Mouse (Mus musculus) MEL (cell line): ENCODE data around the gene Dach2. TPM values are rescaled to one million over a fixed set of nuclear protein-coding genes. Genes with fewer than 3 reads are reported as not detected.
"Not testable (repeated sequence)": the region's sequence is repeated elsewhere in the genome, so short reads cannot be mapped to it uniquely, and the experiment has no call there.

ENCODE experiments used
- DNase-seq: peaks from one replicate; pipeline ENCODE4 v3.0.0; 2011; ENCODE audit warnings: low read depth, low spot score
- H3K27ac ChIP-seq: 2 replicates; pipeline ENCODE4 v1.5.1; 2012; ENCODE audit warnings: low read depth, mild to moderate bottlenecking, control low read depth, low read length, moderate library complexity; ENCODE audit not compliant: control insufficient read depth
- H3K27me3 ChIP-seq, 2 experiments: fragments of 150-350 bp in 1 of 2; sonication (generic) in 1 of 2; 2 replicates each; pipeline ENCODE4 v1.6.1; 2012; ENCODE audit warnings: low read length in 2 of 2, mild to moderate bottlenecking in 2 of 2, improper control_type of control experiment in 1 of 2, moderate library complexity in 1 of 2; ENCODE audit not compliant: insufficient read depth in 2 of 2, control insufficient read depth in 1 of 2
- H3K36me3 ChIP-seq, 2 experiments: 2 replicates each; pipeline ENCODE4 v1.6.1; 2012 to 2014; ENCODE audit warnings: low read length in 2 of 2, improper control_type of control experiment in 1 of 2, inconsistent platforms in 1 of 2, mild to moderate bottlenecking in 1 of 2; ENCODE audit not compliant: insufficient read depth in 2 of 2, control insufficient read depth in 1 of 2
- H3K4me1 ChIP-seq, 2 experiments: fragments of 150-350 bp in 1 of 2; sonication (generic) in 1 of 2; 2 replicates each; pipeline ENCODE4 v1.6.1; 2012; ENCODE audit warnings: low read length in 2 of 2, improper control_type of control experiment in 1 of 2, mild to moderate bottlenecking in 1 of 2; ENCODE audit not compliant: insufficient read depth in 2 of 2, control insufficient read depth in 1 of 2
- H3K4me3 ChIP-seq, 2 experiments: fragments of 150-350 bp in 1 of 2; sonication (generic) in 1 of 2; 2 replicates each; pipeline ENCODE4 v1.5.1; 2012; ENCODE audit warnings: low read depth in 2 of 2, low read length in 2 of 2, mild to moderate bottlenecking in 2 of 2, moderate library complexity in 2 of 2, control low read depth in 1 of 2, improper control_type of control experiment in 1 of 2; ENCODE audit not compliant: control insufficient read depth in 1 of 2, insufficient read depth in 1 of 2
- H3K79me2 ChIP-seq: 2 replicates; pipeline ENCODE4 v1.6.1; 2012; ENCODE audit warnings: mild to moderate bottlenecking, low read length, moderate library complexity; ENCODE audit not compliant: control insufficient read depth, poor library complexity, insufficient read depth
- H3K9ac ChIP-seq: 2 replicates; pipeline ENCODE4 v1.6.1; 2012; ENCODE audit warnings: low read depth, mild to moderate bottlenecking, control low read depth, low read length, moderate library complexity; ENCODE audit not compliant: control insufficient read depth, poor library complexity, severe bottlenecking
- H3K9me3 ChIP-seq: fragments of 150-350 bp; sonication (generic); replicated peaks from 2 replicates; pipeline ENCODE4 v1.6.1; 2012; ENCODE audit warnings: mild to moderate bottlenecking, low read length, improper control_type of control experiment, moderate library complexity; ENCODE audit not compliant: insufficient read depth
- MAFK ChIP-seq: IDR thresholded peaks from 2 replicates; pipeline ENCODE4 v1.6.1; 2011; ENCODE audit warnings: low read depth, mild to moderate bottlenecking, low read length, improper control_type of control experiment, borderline replicate concordance
- MAX ChIP-seq: IDR thresholded peaks from 2 replicates; pipeline ENCODE4 v1.6.1; 2011; ENCODE audit warnings: low read length, improper control_type of control experiment
- MEF2A ChIP-seq: IDR thresholded peaks from 2 replicates; pipeline ENCODE4 v1.6.1; 2014; ENCODE audit warnings: low read depth, mild to moderate bottlenecking, inconsistent platforms, low read length, improper control_type of control experiment; ENCODE audit not compliant: poor library complexity, insufficient replicate concordance, severe bottlenecking; ENCODE audit errors: extremely low read depth
- MXI1 ChIP-seq: IDR thresholded peaks from 2 replicates; pipeline ENCODE4 v1.6.1; 2011; ENCODE audit warnings: mild to moderate bottlenecking, low read depth, low read length, improper control_type of control experiment
- MYC ChIP-seq: IDR thresholded peaks from 2 replicates; pipeline ENCODE4 v1.6.1; 2011; ENCODE audit warnings: low read depth, mild to moderate bottlenecking, low read length, improper control_type of control experiment, moderate library complexity
- NELFE ChIP-seq: IDR thresholded peaks from 2 replicates; pipeline ENCODE4 v1.6.1; 2011; ENCODE audit warnings: low read depth, low read length, improper control_type of control experiment
- POLR2AphosphoS2 ChIP-seq: IDR thresholded peaks from 2 replicates; pipeline ENCODE4 v1.6.1; 2011; ENCODE audit warnings: low read length, improper control_type of control experiment
- SIN3A ChIP-seq: IDR thresholded peaks from 2 replicates; pipeline ENCODE4 v1.6.1; 2012; ENCODE audit warnings: low read length, improper control_type of control experiment, inconsistent platforms
- TBP ChIP-seq: IDR thresholded peaks from 2 replicates; pipeline ENCODE4 v1.8.0; 2011; ENCODE audit warnings: low read depth, low read length, improper control_type of control experiment
- TCF12 ChIP-seq: IDR thresholded peaks from 2 replicates; pipeline ENCODE4 v1.6.1; 2014; ENCODE audit warnings: low read depth, mild to moderate bottlenecking, inconsistent platforms, low read length, improper control_type of control experiment, moderate library complexity
- UBTF ChIP-seq: IDR thresholded peaks from 2 replicates; pipeline ENCODE4 v1.6.1; 2012; ENCODE audit warnings: low read depth, mild to moderate bottlenecking, inconsistent platforms, low read length, improper control_type of control experiment, moderate library complexity, borderline replicate concordance; ENCODE audit not compliant: insufficient read depth
- USF2 ChIP-seq, 2 experiments: IDR thresholded peaks; 2 replicates each; pipeline ENCODE4 v1.6.1; 2011 to 2012; ENCODE audit warnings: improper control_type of control experiment in 2 of 2, low read length in 2 of 2, borderline replicate concordance in 1 of 2, inconsistent platforms in 1 of 2, low read depth in 1 of 2, mild to moderate bottlenecking in 1 of 2; ENCODE audit not compliant: insufficient read depth in 1 of 2
- ZNF384 ChIP-seq: IDR thresholded peaks from 2 replicates; pipeline ENCODE4 v1.6.1; 2012; ENCODE audit warnings: low read depth, mild to moderate bottlenecking, inconsistent platforms, low read length, improper control_type of control experiment
- polyA plus RNA-seq, 2 experiments: library from polyadenylated mRNA; stranded (reverse) in 1 of 2; unstranded in 1 of 2; fragments of >175 nt in 1 of 2; fragments of >200 nt in 1 of 2; gene quantifications; 2 replicates each; pipeline versions ENCODE4 v1.2.1 to v1.2.4; 2012; ENCODE audit warnings: low replicate concordance in 2 of 2, low read depth in 1 of 2; ENCODE audit not compliant: insufficient read length in 2 of 2, insufficient read depth in 1 of 2, missing spikeins in 1 of 2
- total RNA-seq: library from RNA; depleted of rRNA; stranded (reverse); fragments of 300-350 nt; gene quantifications from 2 replicates; pipeline ENCODE4 v1.2.3, GENCODE M21; 2012; rRNA removed

Dach2 gene
- total RNA-seq (0.04 TPM in 1 of 2 replicates, not detected in the other), polyA plus RNA-seq (not detected)

- H3K36me3 ChIP-seq: no peaks in the 10 kb centered on the region
- no peaks in the 10 kb centered on the region for H3K9me3 ChIP-seq
- no peaks in the 10 kb centered on the region for H3K4me1 ChIP-seq
- DNase-seq: no peak
- no peaks in the 10 kb centered on the region for H3K79me2 ChIP-seq
- no peak within 1 kb of the TSS for H3K9ac ChIP-seq
- no peak within 1 kb of the TSS for H3K4me3 ChIP-seq
- no peaks in the 10 kb centered on the region for H3K27me3 ChIP-seq
- TF ChIP-seq NELFE (no peak), MAFK (no peak), UBTF (no peak), TCF12 (no peak), TBP (no peak), MXI1 (no peak)
- no peak within 1 kb of the TSS for H3K27ac ChIP-seq
Measured at GRCm38 (mm10) chrX:113297404-113297803, at the start of gene Dach2. Dach2 (plus strand) TSS chrX:113297510.

- not testable (repeated sequence) for DNase-seq, H3K4me1 ChIP-seq, H3K9ac ChIP-seq, H3K79me2 ChIP-seq, H3K4me3 ChIP-seq, H3K27me3 ChIP-seq, H3K36me3 ChIP-seq, H3K9me3 ChIP-seq, H3K27ac ChIP-seq
Measured at GRCm38 (mm10) chrX:113252427-113252826, 44.9 kb upstream of the Dach2 start.

- H3K4me3 ChIP-seq: no peak overlapping the region
- DNase-seq: no peak
- H3K27me3 ChIP-seq: no peaks in the 10 kb centered on the region
- TF ChIP-seq TBP (no peak), SIN3A (no peak), MYC (no peak), MEF2A (no peak), POLR2AphosphoS2 (no peak), MAX (no peak), USF2 (IDR thresholded peaks at IDR 0.05; ENCODE audit: borderline replicate concordance in 1 of 2, insufficient read depth in 1 of 2, low read depth in 1 of 2, low read length in 2 of 2) (no peak), TCF12 (no peak), NELFE (no peak), ZNF384 (no peak)
- TF ChIP-seq, all 39 proteins: peak for 0
- H3K79me2 ChIP-seq: no peaks in the 10 kb centered on the region
- no peaks in the 10 kb centered on the region for H3K4me1 ChIP-seq
- H3K9me3 ChIP-seq: no peaks in the 10 kb centered on the region
- H3K36me3 ChIP-seq: no peaks in the 10 kb centered on the region
- H3K27ac ChIP-seq: no peak overlapping the region
- no peak overlapping the region for H3K9ac ChIP-seq
Measured at GRCm38 (mm10) chrX:113298031-113298430, 721 bp downstream of the Dach2 start.
